Mouse (Mus musculus): Measurements from ENCODE around the gene Ccdc157. TPM values are rescaled to one million over a fixed set of nuclear protein-coding genes. Genes with fewer than 3 reads are reported as not detected.
"Not testable (repeated sequence)": the region's sequence is repeated elsewhere in the genome, so short reads cannot be mapped to it uniquely, and the experiment has no call there.

Gene Ccdc157
- polyA plus RNA-seq (2017; shearing (Covaris generic)), result 1 to 10 TPM; 1.5 to 2.9 (median 2.9) TPM

DNA sequence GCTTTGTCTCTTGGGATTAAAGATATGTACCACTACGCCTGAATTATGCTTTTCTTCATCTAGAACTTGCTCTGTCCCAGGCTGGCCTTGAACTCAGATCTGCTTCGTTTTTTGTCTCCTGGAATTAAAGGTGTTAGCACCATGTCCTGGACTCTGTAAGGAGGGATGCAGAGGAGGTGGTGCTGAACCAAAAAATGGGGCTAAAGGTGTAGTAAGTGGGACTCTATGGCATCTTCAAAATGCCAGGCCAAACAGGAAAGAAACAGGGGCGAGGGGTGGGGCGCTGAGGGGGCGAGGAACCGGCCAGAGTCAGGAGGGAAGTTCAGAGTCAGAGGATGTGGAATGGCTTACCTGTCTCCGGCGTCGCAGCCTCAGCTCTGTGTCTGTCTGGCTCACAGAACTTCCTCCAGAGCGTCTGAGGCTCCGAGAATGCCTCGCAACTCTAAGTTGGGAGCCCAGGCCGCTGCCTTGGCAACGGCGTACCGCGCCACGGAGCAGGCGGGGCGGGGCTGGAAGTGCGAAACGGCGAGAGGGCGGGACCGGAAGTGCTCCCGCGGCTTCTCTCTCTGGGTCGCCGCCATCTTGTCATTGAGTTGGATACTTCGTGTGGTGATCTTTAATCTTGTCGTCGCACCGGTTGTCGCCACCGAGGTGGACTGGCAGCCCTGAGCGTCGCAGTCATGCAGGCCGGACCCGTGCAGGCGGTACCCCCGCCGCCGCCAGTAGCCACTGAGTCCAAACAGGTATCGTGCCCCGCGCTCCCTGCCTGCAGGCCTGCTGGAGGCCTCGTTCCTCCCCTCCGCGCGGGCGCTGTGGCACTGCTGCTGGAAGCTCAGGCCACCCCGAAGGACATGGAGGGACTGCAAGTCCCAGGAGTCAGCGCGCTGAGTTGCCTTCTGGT lies at the start of gene Ccdc157, which contains the start of gene Sf3a1:
Ccdc157 (minus strand) TSS at position 486 of the 901 bp plus-strand sequence.
Sf3a1 (plus strand) TSS at position 543 of the 901 bp plus-strand sequence.
- peak; percentile 96 for ATAC-seq

DNA sequence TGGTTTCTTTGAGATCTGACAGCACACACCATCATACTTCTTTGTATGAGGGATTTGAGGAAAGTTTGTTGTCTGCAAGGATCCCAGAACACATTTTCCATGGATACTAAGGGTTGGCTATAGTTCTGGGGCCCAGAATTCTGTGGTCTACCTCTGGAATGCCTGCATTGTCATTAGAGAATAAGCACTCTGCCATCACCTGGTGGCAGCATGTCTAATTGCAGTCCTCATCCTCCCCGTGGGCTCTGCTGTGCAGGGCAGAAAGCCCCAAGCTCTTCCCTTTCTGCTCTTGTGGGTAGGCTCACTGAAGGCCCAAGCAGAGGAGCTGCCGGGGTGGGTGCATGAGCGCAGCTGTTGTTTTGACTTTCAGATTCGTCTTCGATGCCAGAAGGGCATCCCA lies 49.5 kb upstream of the Ccdc157 start:
- no peak for ATAC-seq

DNA sequence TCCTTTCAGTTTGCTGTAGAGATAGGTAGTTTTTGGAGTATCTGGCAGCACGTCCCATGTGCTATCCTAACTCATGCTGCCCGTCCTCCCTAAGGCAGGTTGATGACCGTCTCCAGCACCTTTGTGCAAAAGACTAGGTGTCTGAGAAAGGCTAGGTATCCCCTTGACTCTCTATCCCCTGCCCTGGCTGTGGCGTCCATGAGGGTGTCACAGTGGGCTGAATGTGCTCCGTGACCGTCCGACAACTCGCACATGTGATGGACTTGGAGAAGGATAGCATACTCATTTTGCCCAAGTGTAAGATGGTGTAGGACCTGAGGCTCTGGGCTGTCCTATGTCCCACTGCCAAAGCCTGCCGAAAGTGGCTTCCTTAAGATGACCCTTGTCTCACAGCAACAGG lies 47.6 kb upstream of the Ccdc157 start:
- no peak for ATAC-seq

DNA sequence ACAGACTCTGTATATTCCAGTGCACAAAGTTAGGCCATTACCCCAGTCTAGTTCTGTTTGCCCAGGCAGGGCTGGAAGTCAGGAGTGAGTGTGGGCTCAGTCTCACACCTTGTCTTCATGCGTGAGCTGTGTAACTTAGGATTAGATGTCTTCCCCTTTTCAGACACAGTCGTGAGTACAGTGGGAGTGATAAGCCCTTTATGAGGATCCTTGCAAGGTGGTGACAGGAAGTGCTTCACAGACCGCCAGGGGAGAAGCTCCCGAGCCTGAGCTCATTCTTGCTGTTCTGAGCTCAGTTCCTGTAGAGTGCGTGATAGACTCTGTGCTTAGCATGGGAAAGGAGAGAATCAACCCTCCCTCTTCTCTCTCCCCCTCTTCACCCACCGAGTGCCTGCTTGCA lies 46.5 kb upstream of the Ccdc157 start:
- peak; percentile 66 for ATAC-seq

DNA sequence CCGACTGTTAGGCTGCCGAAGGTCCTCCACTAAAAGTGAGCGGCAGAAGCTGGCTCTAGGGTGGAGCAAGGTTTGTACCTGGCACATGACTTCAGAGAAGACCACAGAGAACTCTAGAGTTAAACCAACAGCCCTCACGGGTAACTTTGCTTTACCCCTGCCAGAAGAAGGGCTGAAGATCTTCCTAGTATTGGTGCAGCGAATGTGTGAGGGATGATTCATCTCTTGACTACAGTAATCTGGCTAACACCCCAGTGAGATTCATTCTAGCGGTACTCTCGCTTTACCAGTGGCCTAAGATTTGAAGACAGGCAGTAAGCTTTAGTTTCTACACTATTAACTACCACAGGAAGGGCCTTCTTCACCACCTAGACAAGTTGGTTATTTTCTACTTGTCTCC lies 45.9 kb upstream of the Ccdc157 start:
- peak; percentile 15 for ATAC-seq

DNA sequence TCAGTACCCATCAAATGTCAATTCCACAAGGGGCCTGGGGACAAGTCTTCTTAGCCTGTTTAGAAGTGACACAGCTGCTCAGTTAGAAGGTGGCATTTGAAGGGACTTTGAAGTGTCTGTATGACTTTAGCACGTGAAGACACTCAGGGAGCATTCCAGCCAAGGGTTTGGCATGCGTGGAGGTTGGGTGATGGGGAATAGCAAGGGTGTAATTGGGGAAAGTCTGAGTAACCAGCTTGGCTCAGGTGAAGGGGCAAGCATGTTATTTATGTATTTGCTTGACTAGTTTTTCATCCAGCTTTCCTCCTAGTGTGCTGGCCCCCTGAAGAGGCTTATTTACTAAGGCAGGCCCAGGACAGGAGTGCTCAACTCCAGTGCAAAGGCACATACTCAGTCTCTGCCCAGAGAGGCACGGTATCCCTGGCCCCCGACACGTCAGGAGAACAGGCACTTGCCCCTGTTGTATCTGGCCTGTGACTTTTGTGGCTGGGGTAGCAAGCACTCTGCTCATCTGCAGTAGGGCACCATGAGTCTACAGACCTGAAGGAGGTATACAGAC lies 45.1 kb upstream of the Ccdc157 start:
- ATAC-seq, result no peak

DNA sequence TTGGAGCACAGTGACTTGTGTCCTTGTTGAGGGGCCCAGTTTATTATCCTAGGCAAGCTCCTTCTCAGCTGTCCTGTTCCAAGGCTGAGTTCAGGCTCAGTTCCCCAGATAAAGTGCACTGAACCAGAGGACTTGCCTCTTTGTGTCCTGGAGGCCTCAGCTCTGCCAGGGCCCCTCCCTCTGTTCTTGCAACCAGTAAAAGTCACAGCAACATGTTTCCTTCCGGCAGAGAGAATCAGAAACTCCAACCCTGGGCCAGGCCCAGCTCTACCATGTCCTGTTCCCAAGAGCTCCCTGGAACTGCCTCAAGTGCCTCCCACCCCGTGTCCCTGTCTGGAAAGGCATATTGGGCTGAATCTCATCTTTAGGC lies 43.6 kb upstream of the Ccdc157 start:
- ATAC-seq, result peak; percentile 57

DNA sequence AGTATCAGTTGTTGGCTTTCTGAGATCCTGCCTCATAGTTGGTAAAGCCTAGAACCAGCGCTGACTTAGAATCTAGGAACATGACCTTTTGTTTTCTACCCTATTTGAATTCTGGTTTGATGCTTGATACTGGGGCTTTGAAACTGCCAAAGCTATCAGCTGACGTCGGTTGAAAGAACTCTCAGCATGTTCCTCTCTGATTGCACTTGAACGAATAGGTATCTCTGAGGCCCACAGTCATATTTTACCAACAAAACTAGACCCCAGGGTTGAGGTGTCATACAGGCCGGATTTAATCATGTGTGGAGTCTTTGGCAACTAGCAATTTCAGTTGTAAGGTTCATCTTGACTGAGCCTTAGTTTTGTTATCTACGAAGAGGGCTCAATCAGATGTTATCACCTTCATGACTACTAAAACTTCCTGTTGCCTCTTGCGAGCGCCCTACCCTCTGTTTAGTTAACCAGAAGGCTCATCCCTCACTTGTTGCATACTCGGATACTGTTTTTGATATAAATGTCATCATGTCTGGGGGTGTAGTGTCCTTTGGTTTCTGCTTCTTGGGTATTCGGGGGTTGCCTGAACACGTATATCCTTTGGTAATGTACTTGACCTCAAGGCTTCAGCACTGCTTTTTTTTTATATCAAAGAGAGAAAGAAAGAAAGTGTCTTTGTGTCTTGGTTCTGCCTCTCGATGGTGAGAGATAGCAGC lies 43.1 kb upstream of the Ccdc157 start:
- peak; percentile 67 for ATAC-seq

DNA sequence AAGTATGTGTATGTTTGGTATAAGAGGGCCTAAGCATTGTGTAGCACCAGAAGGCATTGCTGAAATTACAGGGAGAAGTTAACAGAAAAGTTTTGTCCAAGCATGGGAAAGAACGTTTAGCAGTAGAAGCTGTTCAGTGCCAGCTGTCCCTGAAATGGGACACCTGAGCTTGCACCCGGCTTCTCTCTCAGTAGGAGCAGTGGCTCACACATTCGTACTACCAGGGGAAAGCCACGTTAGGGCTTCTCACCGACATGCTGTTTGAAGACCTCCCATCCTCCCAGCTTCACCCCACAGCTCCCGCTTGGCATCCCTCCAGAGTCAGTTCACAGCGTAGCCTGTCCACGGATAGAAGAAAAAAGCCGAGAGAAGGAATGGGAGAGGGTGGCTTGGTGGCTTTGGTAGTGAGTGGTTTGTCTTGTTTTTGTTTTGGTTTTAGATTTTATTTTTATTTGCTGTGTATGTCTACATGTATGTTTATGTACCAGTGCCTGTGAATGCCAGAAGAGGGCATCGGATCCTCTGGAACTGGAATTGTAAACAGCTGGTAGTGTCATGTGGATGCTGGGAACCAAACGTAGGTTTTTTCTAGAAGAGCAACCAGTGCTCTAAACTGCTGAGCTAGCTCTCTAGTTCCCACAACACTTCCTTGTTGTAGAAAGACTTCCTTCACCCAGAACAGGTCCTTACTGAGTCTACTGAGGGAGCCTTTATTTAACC lies 42.0 kb upstream of the Ccdc157 start:
- ATAC-seq, result no peak

DNA sequence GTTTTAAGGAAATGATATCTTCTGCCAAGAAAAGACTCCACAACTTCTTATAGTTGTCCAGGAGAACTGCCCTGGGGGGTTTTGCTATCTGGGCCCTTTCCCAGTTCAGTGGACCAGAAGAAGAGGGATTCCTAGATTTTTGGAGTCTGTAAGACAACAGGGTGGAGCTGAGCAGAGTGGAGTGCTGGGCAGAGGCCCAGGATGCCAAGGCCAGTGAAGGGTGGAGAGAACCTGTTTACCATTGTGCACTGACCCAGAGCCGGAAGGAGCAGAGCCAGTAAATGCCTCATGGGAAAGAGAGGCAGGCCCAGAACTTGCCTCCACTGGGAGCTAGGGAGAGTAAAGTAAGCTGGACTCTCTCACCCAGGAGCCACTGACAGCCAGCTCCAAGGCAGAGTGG lies 37.6 kb upstream of the Ccdc157 start:
- no peak for ATAC-seq

DNA sequence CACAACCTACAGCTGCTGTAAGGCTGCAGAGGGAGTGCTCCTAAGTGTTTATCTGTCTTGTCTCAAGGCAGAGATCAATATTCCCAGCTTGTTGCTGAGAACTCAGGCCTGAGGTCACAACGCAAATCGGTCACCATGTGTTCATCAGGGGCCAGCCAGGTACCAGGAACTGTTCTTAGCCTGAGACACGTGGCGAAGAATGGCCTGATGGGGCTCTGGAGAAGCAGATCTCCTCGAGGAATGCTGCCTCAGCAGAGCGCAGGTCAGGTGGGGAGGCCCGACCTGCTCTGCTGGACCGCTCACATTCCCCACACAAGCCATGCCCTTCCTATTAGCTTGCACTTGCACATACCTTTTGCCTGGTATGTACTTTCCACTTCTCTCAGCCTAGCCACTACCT lies 36.5 kb upstream of the Ccdc157 start:
- ATAC-seq, result no peak

DNA sequence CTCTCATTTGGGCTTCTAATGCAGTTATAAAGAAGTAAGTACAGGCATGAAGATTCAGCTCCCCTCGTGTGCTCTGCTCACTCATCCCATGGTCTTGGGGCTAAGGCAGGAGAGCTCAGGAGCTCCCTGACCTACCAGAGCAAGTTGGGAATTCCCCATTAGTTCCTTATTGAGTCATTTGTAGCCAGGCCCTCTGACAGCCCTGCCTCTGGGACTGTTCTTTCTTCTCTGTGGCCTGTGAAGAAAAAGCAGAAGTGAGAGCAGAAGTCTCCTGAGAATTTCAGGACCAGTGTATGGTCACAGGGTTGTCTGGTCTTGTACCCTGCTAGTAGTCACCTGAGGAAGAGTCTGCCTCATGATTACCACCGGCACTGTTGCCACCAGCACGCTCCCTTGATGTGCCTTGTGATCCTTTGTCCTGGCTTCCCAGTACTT lies 35.5 kb upstream of the Ccdc157 start:
- peak; percentile 76 for ATAC-seq

DNA sequence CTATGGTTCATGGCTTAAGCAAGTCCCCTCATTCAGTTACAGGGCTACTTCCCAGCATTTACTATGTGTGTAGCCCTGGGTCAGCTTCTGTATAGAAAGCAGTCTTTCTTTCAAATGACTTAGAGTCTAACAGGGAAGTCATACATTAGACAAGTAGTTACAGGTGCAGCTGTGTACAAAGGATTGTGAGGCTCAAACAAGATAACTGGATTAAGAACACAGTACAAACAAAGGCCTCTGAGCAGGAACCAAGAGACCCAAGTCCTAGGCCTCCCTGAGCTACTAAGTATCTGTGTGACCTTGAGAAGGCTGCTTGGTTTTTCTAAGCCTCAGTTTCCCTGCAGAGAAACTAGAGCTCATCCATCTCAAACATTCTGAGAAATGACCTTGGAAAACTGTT lies 33.3 kb upstream of the Ccdc157 start:
- ATAC-seq, result no peak

DNA sequence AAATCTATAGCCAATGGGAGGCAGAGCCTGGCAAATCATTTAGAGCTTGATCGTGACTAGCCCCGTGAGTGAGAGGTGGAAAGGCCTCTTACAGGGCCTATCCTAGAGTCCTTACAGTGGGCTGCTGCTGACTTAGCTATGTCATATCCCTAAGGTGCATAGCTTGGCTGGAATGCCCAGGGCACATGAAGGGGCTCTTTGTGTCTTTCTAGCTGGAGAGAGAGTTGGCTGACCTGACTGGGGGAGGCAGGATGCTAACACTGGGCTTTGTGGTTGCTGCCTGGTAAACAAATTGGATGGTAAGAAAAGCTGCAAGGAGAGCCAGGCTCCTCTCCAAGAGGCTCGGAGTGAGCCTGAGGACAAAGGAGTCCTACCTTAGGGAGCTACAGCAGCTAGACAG lies 32.7 kb upstream of the Ccdc157 start:
- ATAC-seq, result no peak

DNA sequence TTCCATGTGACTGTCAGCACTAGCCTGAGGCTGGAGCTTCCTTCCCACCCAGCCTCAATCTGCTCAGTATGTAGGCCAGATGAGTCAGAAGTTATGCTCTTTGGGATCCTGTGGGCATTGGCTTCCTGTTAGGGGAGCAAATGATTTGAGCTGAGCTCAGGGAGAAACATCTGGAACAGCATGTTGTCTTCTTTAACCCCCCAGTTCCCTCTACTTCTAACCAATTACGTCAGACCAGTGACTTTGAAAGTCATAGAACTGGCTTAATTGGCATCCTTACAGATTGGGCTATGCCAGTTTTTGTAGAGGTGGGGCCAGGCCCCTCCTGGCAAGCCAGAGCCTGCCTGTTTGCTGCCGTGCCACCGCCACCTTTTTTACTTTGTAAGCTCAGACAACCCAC lies 30.6 kb upstream of the Ccdc157 start:
- ATAC-seq, result no peak

DNA sequence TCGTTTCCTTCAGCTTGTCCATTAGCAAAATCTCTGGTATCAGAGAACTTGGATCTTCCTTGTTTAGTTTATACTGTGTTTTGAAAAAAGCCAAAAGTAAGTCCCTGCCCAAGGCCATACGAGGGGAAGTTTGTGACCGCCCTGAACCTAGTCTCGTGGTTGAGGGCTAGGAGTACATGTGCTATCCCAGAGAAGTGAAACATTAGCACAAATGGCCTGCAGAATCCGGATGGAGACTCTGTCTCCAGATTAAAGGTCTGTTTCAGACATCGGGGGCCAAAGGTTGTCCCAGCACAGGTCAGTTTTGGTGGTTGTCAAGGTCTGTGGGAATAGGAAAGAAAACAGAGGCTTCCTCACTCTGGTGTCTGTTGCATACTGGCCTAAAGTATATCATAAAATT lies 29.1 kb upstream of the Ccdc157 start:
- ATAC-seq, result no peak

DNA sequence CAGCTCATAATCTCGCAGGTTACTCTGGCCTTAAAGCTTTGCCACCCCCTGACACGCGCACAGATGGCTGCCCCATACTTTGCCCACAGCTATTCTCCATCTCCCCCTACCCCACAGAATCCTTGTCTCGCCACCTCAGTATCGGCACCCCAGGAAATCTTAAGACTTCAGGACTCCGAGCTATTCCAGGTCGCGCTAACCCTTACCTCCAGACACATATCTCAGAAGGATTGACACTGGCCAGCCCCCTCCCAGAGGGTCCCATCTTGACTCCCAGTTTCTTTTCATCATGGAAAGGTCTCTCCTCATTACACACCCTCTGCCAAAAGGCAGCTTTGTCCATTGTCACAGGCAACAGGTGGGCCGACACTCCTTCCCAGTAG lies 27.2 kb upstream of the Ccdc157 start:
- no peak for ATAC-seq

DNA sequence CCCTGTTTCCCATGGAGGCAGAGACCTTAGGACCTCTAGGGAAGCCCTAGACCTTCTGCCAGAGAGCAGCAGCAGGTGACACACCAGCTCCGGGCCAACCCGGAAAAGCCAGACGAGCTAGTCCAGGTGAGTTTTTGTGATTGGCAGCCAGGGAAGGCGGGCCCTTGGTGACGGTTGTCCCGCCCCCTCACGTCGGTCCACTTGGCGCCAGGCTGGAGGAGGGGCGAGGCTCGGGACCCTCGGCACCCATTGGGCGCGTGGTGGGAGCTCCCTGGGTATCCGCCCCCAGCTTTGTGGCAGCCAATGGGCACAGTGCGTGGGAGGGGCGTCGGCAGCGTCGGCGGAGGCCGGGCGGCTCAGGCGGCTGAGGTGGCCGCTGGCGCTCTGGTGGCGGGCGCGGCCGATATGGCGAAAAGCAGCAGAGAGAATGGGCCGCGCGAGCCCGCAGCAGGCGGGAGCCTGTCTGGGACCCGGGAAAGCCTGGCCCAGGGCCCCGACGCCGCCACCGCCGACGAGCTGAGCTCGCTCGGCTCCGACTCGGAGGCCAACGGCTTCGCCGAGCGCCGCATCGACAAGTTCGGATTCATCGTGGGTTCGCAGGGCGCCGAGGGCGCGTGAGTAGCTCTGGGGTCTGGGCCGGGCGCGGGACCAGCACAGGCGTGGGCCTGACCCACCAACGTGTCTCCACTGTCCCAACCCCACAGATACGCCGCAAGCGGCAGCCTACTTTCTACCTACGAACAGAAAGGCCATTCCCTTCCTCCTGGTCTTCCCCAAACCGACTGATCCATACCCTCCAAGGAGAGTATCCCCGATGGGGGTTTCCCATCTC lies 26.6 kb upstream of the Ccdc157 start, which contains the start of gene Tbc1d10a:
Tbc1d10a (plus strand) TSS at position 304 of the 832 bp plus-strand sequence.
- ATAC-seq, result peak; percentile 98

DNA sequence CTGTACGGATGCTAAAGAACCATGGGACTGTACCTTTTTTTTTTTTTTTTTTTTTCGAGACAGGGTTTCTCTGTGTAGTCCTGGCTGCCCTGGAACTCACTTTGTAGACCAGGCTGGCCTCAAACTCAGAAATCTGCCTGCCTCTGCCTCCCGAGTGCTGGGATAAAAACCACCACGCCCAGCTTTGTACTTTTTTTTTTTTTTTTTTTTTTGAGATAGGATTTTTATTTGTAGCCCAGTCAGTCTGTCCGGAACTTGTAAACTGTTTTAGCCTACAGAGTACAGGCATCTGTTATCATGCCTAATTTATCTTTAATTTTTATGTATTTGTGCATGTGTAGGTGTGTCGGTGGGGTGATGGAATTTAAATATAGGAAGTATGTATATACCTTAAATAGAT lies 25.4 kb upstream of the Ccdc157 start:
- ATAC-seq, result not testable (repeated sequence)

DNA sequence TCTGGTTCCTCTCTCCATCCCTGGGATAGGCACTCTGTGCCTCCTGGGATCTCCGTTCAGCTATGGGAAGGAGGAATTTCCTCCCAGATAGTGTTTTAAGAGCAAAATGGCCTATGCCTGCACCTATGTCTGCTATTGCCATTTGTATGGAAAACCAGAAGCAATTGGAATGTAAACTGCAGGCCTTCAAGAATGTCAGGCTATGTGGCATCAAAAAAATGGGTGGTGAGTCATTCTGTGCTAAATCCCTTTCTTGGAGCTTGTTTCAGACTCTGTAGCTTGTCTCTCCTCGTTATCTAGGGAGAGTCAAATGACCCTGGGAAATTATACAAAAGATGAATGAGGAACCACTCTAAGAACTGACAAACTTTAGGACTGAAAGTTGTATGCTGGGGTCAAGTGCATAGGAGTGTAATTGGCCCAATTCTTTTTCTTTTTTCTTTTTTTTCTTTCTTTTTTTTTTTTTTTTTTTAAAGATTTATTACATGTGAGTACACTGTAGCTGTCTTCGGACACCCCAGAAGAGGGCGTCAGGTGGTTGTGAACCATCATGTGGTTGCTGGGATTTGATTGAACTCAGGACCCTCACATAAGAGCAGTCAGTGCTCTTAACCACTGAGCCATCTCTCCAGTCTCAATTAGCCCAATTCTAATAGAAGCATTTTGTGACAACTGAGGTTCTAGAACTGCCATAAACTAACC lies 24.3 kb upstream of the Ccdc157 start:
- ATAC-seq, result no peak

DNA sequence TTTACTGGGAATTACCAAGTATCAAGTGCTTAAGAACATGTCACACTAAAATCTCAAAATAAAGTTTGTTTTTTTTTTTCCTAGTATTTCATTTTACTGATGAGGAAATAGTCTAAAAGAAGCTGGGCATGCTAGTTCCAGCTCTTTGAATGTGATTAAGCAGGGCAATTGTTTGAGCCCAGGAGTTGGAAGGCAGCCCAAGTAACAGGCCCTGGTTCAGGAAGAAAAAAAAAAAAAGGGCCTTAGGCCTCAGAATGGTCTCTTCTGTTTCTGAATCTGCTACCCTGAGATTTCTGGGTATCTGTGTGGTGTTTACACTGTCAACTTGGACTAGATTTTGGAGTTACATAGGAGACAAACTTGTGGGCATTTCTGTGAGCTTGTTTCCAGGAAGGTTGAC lies 23.4 kb upstream of the Ccdc157 start:
- ATAC-seq, result no peak
